Mouse (Mus musculus): ENCODE results near the gene Fndc3b.

GRCm38 (mm10) chr3:27430621-27431263 is 280.4 kb downstream of the Fndc3b start:
- TF ChIP-seq FLI1 (IDR thresholded peaks at IDR 0.05; ENCODE audit: low read length) = no peak
- no peak for TF ChIP-seq GATA1 (IDR thresholded peaks at IDR 0.05; ENCODE audit: borderline replicate concordance, low read length)
